In the genomic region with DNA sequence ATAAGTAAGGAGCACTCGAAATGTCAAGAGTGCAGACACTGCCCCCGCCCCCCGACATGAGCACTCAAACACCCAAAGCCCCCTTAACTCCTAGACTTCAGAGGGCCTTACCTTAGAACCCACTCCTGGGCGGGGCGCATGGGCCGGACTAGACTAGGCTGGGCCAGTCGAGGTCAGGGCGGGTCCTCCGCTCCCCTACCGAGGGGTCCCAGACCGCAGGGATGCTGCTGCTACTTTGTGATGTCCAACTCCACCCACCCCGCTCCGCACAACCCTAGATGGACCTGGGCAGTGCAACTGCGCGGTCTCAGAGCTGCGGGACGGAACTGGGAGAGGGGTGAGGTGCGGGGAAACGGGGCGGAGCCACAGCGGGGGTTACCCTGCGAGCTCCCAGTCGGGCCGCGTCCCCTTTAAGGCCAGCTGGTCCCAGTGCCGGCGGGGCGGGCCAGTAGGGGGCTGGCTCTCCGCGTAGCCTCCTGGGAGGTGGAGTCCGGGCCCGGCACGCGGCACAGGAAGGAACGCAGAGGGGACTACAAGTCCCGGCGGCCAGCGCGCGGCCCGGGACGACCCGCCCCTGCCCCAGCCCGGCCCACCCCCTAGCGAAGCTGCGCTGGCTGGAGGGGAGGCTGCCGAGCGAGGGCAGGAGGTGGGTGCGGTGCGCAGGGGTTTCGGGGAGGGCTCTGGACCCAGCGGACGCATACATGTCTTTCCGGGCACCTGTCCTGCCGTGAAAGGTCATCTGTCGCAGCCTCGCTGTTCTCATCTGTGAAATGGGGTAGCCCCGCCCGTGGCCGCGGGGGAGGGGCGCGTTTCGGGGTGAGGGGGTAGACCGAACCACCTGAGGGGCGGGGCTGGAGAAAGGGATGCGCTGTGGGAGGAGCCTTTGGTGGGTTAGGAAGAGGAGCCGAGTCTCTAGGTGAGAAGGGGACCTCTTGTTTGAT, we compare ENCODE assay signal across 8 mouse cellular contexts. TPM values are rescaled to one million over a fixed set of nuclear protein-coding genes. Genes with fewer than 3 reads are reported as not detected.
DNase-seq lines count a peak whose midpoint lies in the region; ATAC-seq lines count a peak whose summit lies in the region.

TSS of gene Usp35 (minus strand) at position 295 of the 941 bp plus-strand sequence.
TSS of gene Kctd21 (plus strand) at position 602 of the 941 bp plus-strand sequence.

- H3K4me2 ChIP-seq in heart, embryonic 13.5 days = peak within 1 kb of the TSS; percentile 89
- H3K4me2 ChIP-seq in liver, embryonic 12.5 days = peak within 1 kb of the TSS; percentile 94
- peak within 1 kb of the TSS; percentile 87 for H3K4me2 ChIP-seq in stomach, embryonic 15.5 days

- peak; percentile 97 for DNase-seq in CD4-positive, CD25-positive, alpha-beta regulatory T cell, adult 2 months (ENCODE audit: low read depth, low spot score)
- peak; percentile 25 for DNase-seq in fat pad, adult 2 months (ENCODE audit: extremely low read depth, low read depth, low spot score)
- peak; percentile 97 for DNase-seq in kidney, postnatal 10 days
- peak; percentile 81 to 90 for DNase-seq in natural killer cell, adult 2 months (ENCODE audit: low spot score in 2 of 2)

- peak; percentile 98 for ATAC-seq in heart, embryonic 13.5 days (ENCODE audit: extremely low read depth, insufficient number of reproducible peaks, low FRiP score, low TSS enrichment)
- peak; percentile 99 for ATAC-seq in liver, embryonic 12.5 days
- peak; percentile 98 for ATAC-seq in stomach, embryonic 15.5 days (ENCODE audit: insufficient read depth, low FRiP score, low read depth)

- no peaks in the 10 kb centered on the region for H3K9me3 ChIP-seq in heart, embryonic 13.5 days
- no peaks in the 10 kb centered on the region for H3K9me3 ChIP-seq in liver, embryonic 12.5 days (replicated peaks)
- no peaks in the 10 kb centered on the region for H3K9me3 ChIP-seq in stomach, embryonic 15.5 days

- 0 out of 2 replicates have a peak, but pooled peaks cover 8% of the 10 kb centered on the region for H3K4me1 ChIP-seq in brown adipose tissue, adult 24 weeks (ENCODE audit: control insufficient read depth, insufficient read depth, insufficient read length, low read length)
- peaks cover 22% of the 10 kb centered on the region for H3K4me1 ChIP-seq in heart, embryonic 13.5 days
- H3K4me1 ChIP-seq in liver, embryonic 12.5 days = peaks cover 26% of the 10 kb centered on the region
- H3K4me1 ChIP-seq in stomach, embryonic 15.5 days = peaks cover 10% of the 10 kb centered on the region; the same call in 1 of the 2 replicates

- H3K4me3 ChIP-seq in brown adipose tissue, adult 24 weeks (ENCODE audit: insufficient read depth, low read depth, low read length) = peak within 1 kb of the TSS; percentile 95
- peak within 1 kb of the TSS; percentile 92 for H3K4me3 ChIP-seq in heart, embryonic 13.5 days
- peak within 1 kb of the TSS; percentile 71 for H3K4me3 ChIP-seq in liver, embryonic 12.5 days
- H3K4me3 ChIP-seq in stomach, embryonic 15.5 days (replicated peaks) = peak within 1 kb of the TSS; percentile 90

- peak within 1 kb of the TSS; percentile 91 for H3K9ac ChIP-seq in heart, embryonic 13.5 days
- peak within 1 kb of the TSS; percentile 71 for H3K9ac ChIP-seq in liver, embryonic 12.5 days
- H3K9ac ChIP-seq in stomach, embryonic 15.5 days = peak within 1 kb of the TSS; percentile 61

- peak within 1 kb of the TSS; percentile 71 for H3K27ac ChIP-seq in brown adipose tissue, adult 24 weeks (replicated peaks; ENCODE audit: low read depth, low read length)
- peak within 1 kb of the TSS; percentile 50; the same call in 1 of the 2 replicates for H3K27ac ChIP-seq in heart, embryonic 13.5 days (replicated peaks)
- peak within 1 kb of the TSS; percentile 34; the same call in 1 of the 2 replicates for H3K27ac ChIP-seq in liver, embryonic 12.5 days
- no peak within 1 kb of the TSS for H3K27ac ChIP-seq in stomach, embryonic 15.5 days

- no peaks in the 10 kb centered on the region for H3K36me3 ChIP-seq in heart, embryonic 13.5 days
- H3K36me3 ChIP-seq in liver, embryonic 12.5 days = no peaks in the 10 kb centered on the region
- no peaks in the 10 kb centered on the region for H3K36me3 ChIP-seq in stomach, embryonic 15.5 days

- peaks cover 17% of the 10 kb centered on the region for H3K27me3 ChIP-seq in heart, embryonic 13.5 days (replicated peaks)
- H3K27me3 ChIP-seq in liver, embryonic 12.5 days (replicated peaks) = peaks cover 41% of the 10 kb centered on the region
- no peaks in the 10 kb centered on the region for H3K27me3 ChIP-seq in stomach, embryonic 15.5 days (replicated peaks)

- under 1% methylated on average over 68 of the region's 68 CpGs for WGBS in heart, embryonic 13.5 days
- WGBS in liver, embryonic 12.5 days (ENCODE audit: insufficient replicate concordance) = 1% methylated on average over 67 of the region's 68 CpGs
- 1% methylated on average over 68 of the region's 68 CpGs for WGBS in stomach, embryonic 15.5 days

RNA-seq across cellular contexts. Expression of gene Usp35, which starts in this region (rescaled TPM):
- polyA plus RNA-seq in brown adipose tissue, adult 24 weeks (2012; ENCODE audit: insufficient read depth, insufficient read length, missing spikeins) = 2.3 TPM in 1 of 2 replicates, not detected in the other
- polyA plus RNA-seq in heart, embryonic 13.5 days (2015; fragmentation: Nextera tagmentation; extraction: Ambion mirVana) = 0.96 TPM in 2 replicates
- 0.41 and 0.49 TPM in 2 replicates for polyA plus RNA-seq in liver, embryonic 12.5 days (2016; fragmentation: Nextera tagmentation; extraction: Ambion mirVana)
- polyA plus RNA-seq in stomach, embryonic 15.5 days (2015; fragmentation: Nextera tagmentation; extraction: Ambion mirVana) = 1.8 and 2.2 TPM in 2 replicates

RNA-seq across cellular contexts. Expression of gene Kctd21, which starts in this region (rescaled TPM):
- polyA plus RNA-seq in brown adipose tissue, adult 24 weeks (2012; ENCODE audit: insufficient read depth, insufficient read length, missing spikeins) = 6.3 and 6.8 TPM in 2 replicates
- 3.4 and 3.7 TPM in 2 replicates for polyA plus RNA-seq in heart, embryonic 13.5 days (2015; fragmentation: Nextera tagmentation; extraction: Ambion mirVana)
- polyA plus RNA-seq in liver, embryonic 12.5 days (2016; fragmentation: Nextera tagmentation; extraction: Ambion mirVana) = 0.92 and 1.1 TPM in 2 replicates
- polyA plus RNA-seq in stomach, embryonic 15.5 days (2015; fragmentation: Nextera tagmentation; extraction: Ambion mirVana) = 3.7 and 4.2 TPM in 2 replicates

Comparison
In these comparisons a context has a peak if more than half of its experiments do, and no peak if none do; other contexts are left out.
1. DNase-seq: peak in every context shown above with its lines; median percentile 97 in CD4-positive, CD25-positive, alpha-beta regulatory T cell, adult 2 months; 97 in kidney, postnatal 10 days; 86 in natural killer cell, adult 2 months; 25 in fat pad, adult 2 months.